ENCODE assay signal across 29 mouse cellular contexts in genomic region chr7:129673776-129674175, GRCm38 (mm10).
A peak's percentile ranks its signal among the peaks of the same experiment; 100 is the strongest.
DNase-seq lines count a peak whose midpoint lies in the region; ATAC-seq and TF ChIP-seq lines count a peak whose summit lies in the region.
"Had no signal": no experiment of that assay in that cellular context is flagged by ENCODE, and none has a peak within 500 bp of the region (broad histone marks: within the 10 kb centered on the region; RNA-seq: fewer than 3 reads in every experiment).

No protein-coding gene starts in this region.

- no peak for TF ChIP-seq CTCF in midbrain, postnatal 0 days (IDR thresholded peaks at IDR 0.05)

- no peak overlapping the region for H3K9ac ChIP-seq in forebrain, embryonic 16.5 days (replicated peaks; ENCODE audit: low read depth, low read length)
- H3K9ac ChIP-seq in lung, embryonic 15.5 days = no peak overlapping the region
- no peak overlapping the region for H3K9ac ChIP-seq in midbrain, postnatal 0 days (replicated peaks; ENCODE audit: low read length, poor library complexity, severe bottlenecking)
- no peak overlapping the region for H3K9ac ChIP-seq in midbrain, embryonic 13.5 days (replicated peaks)
- H3K9ac ChIP-seq: embryonic facial prominence, embryonic 15.5 days; heart, embryonic 15.5 days; hindbrain, embryonic 15.5 days; intestine, embryonic 15.5 days; limb, embryonic 12.5 days; liver, embryonic 15.5 days; neural tube, embryonic 13.5 days had no signal

- H3K27ac ChIP-seq in forebrain, embryonic 16.5 days (ENCODE audit: low read length) = no peak overlapping the region
- H3K27ac ChIP-seq in forebrain, embryonic 10.5 days = no peak overlapping the region
- H3K27ac ChIP-seq in lung, embryonic 15.5 days = peak overlapping the region; percentile 83
- H3K27ac ChIP-seq in midbrain, postnatal 0 days (ENCODE audit: low read depth, low read length) = no peak overlapping the region
- no peak overlapping the region for H3K27ac ChIP-seq in midbrain, embryonic 13.5 days
- H3K27ac ChIP-seq: embryonic facial prominence, embryonic 10.5 days; embryonic facial prominence, embryonic 15.5 days; heart, embryonic 10.5 days; heart, embryonic 15.5 days; hindbrain, embryonic 15.5 days; intestine, embryonic 15.5 days; layer of hippocampus, adult 2 months; left cerebral cortex, adult 2 months; limb, embryonic 12.5 days; liver, embryonic 15.5 days; neural tube, embryonic 13.5 days had no signal

- H3K4me2 ChIP-seq in forebrain, embryonic 16.5 days (ENCODE audit: low read length) = peak overlapping the region; percentile 13
- H3K4me2 ChIP-seq in lung, embryonic 15.5 days = no peak overlapping the region
- no peak overlapping the region for H3K4me2 ChIP-seq in midbrain, postnatal 0 days (ENCODE audit: low read depth, low read length, poor library complexity, severe bottlenecking)
- H3K4me2 ChIP-seq in midbrain, embryonic 13.5 days (replicated peaks) = no peak overlapping the region
- H3K4me2 ChIP-seq: embryonic facial prominence, embryonic 15.5 days; heart, embryonic 15.5 days; hindbrain, embryonic 15.5 days; intestine, embryonic 15.5 days; limb, embryonic 12.5 days; liver, embryonic 15.5 days; neural tube, embryonic 13.5 days had no signal

- no peak for ATAC-seq in forebrain, embryonic 16.5 days
- no peak for ATAC-seq in lung, embryonic 15.5 days (ENCODE audit: borderline replicate concordance, extremely low read depth, low FRiP score, low TSS enrichment)
- ATAC-seq in midbrain, postnatal 0 days (ENCODE audit: low FRiP score) = no peak
- ATAC-seq in midbrain, embryonic 13.5 days = no peak
- ATAC-seq: CD4-positive, CD25-positive, alpha-beta regulatory T cell, adult 4 months; intestine, embryonic 15.5 days had no signal

- no peaks in the 10 kb centered on the region for H3K9me3 ChIP-seq in forebrain, embryonic 16.5 days (ENCODE audit: control insufficient read depth, low read length)
- no peaks in the 10 kb centered on the region for H3K9me3 ChIP-seq in forebrain, embryonic 10.5 days
- no peaks in the 10 kb centered on the region for H3K9me3 ChIP-seq in lung, embryonic 15.5 days
- no peaks in the 10 kb centered on the region for H3K9me3 ChIP-seq in midbrain, postnatal 0 days (ENCODE audit: low read length)
- H3K9me3 ChIP-seq in midbrain, embryonic 13.5 days = no peaks in the 10 kb centered on the region
- H3K9me3 ChIP-seq: embryonic facial prominence, embryonic 10.5 days; embryonic facial prominence, embryonic 15.5 days; heart, embryonic 10.5 days; heart, embryonic 15.5 days; hindbrain, embryonic 15.5 days; intestine, embryonic 15.5 days; limb, embryonic 12.5 days; liver, embryonic 15.5 days; neural tube, embryonic 13.5 days had no signal

- no peak overlapping the region for H3K4me3 ChIP-seq in forebrain, embryonic 16.5 days (replicated peaks; ENCODE audit: low read length)
- no peak overlapping the region for H3K4me3 ChIP-seq in forebrain, embryonic 10.5 days
- no peak overlapping the region for H3K4me3 ChIP-seq in lung, embryonic 15.5 days
- H3K4me3 ChIP-seq in midbrain, postnatal 0 days (ENCODE audit: low read depth, low read length) = no peak overlapping the region
- H3K4me3 ChIP-seq in midbrain, embryonic 13.5 days (replicated peaks) = no peak overlapping the region
- H3K4me3 ChIP-seq: embryonic facial prominence, embryonic 10.5 days; embryonic facial prominence, embryonic 15.5 days; heart, embryonic 10.5 days; heart, embryonic 15.5 days; hindbrain, embryonic 15.5 days; intestine, embryonic 15.5 days; layer of hippocampus, adult 2 months; left cerebral cortex, adult 2 months; limb, embryonic 12.5 days; liver, embryonic 15.5 days; megakaryocyte, embryonic 14.5 days; neural tube, embryonic 13.5 days had no signal

- peaks cover 10% of the 10 kb centered on the region for H3K4me1 ChIP-seq in forebrain, embryonic 16.5 days (replicated peaks; ENCODE audit: control insufficient read depth, insufficient read depth, low read length)
- peaks cover 16% of the 10 kb centered on the region; the same call in 1 of the 2 replicates for H3K4me1 ChIP-seq in forebrain, embryonic 10.5 days
- peaks cover 36% of the 10 kb centered on the region for H3K4me1 ChIP-seq in lung, embryonic 15.5 days
- H3K4me1 ChIP-seq in midbrain, postnatal 0 days (ENCODE audit: insufficient read depth, low read length) = no peaks in the 10 kb centered on the region
- peaks cover 10% of the 10 kb centered on the region; the same call in 1 of the 2 replicates for H3K4me1 ChIP-seq in midbrain, embryonic 13.5 days (replicated peaks)
- H3K4me1 ChIP-seq: embryonic facial prominence, embryonic 15.5 days; heart, embryonic 15.5 days; liver, embryonic 15.5 days; megakaryocyte, embryonic 14.5 days had no signal

- H3K36me3 ChIP-seq in forebrain, embryonic 16.5 days (ENCODE audit: control insufficient read depth, insufficient read depth) = no peaks in the 10 kb centered on the region
- H3K36me3 ChIP-seq in forebrain, embryonic 10.5 days (replicated peaks) = no peaks in the 10 kb centered on the region
- no peaks in the 10 kb centered on the region for H3K36me3 ChIP-seq in lung, embryonic 15.5 days
- no peaks in the 10 kb centered on the region for H3K36me3 ChIP-seq in midbrain, postnatal 0 days (ENCODE audit: insufficient read depth, low read length)
- no peaks in the 10 kb centered on the region for H3K36me3 ChIP-seq in midbrain, embryonic 13.5 days
- H3K36me3 ChIP-seq: embryonic facial prominence, embryonic 10.5 days; embryonic facial prominence, embryonic 15.5 days; heart, embryonic 10.5 days; heart, embryonic 15.5 days; hindbrain, embryonic 15.5 days; intestine, embryonic 15.5 days; limb, embryonic 12.5 days; liver, embryonic 15.5 days; neural tube, embryonic 13.5 days had no signal

- no peaks in the 10 kb centered on the region for H3K27me3 ChIP-seq in forebrain, embryonic 16.5 days (replicated peaks; ENCODE audit: control insufficient read depth, insufficient read depth, low read length)
- peaks cover 15% of the 10 kb centered on the region; the same call in 1 of the 2 replicates for H3K27me3 ChIP-seq in forebrain, embryonic 10.5 days (ENCODE audit: poor library complexity, severe bottlenecking)
- H3K27me3 ChIP-seq in lung, embryonic 15.5 days = no peaks in the 10 kb centered on the region
- H3K27me3 ChIP-seq in midbrain, postnatal 0 days (ENCODE audit: insufficient read depth, low read length) = no peaks in the 10 kb centered on the region
- H3K27me3 ChIP-seq in midbrain, embryonic 13.5 days = 0 out of 2 replicates have a peak, but pooled peaks cover 8% of the 10 kb centered on the region
- H3K27me3 ChIP-seq: embryonic facial prominence, embryonic 15.5 days; heart, embryonic 15.5 days; hindbrain, embryonic 15.5 days; intestine, embryonic 15.5 days; liver, embryonic 15.5 days; megakaryocyte, embryonic 14.5 days had no signal

- WGBS in forebrain, embryonic 16.5 days = 18% methylated on average over 9 of the region's 9 CpGs
- WGBS in forebrain, embryonic 10.5 days = 81% methylated on average over 9 of the region's 9 CpGs
- 76% methylated on average over 9 of the region's 9 CpGs for WGBS in lung, embryonic 15.5 days
- WGBS in midbrain, postnatal 0 days = 48% methylated on average over 9 of the region's 9 CpGs
- WGBS in midbrain, embryonic 13.5 days = 35% methylated on average over 9 of the region's 9 CpGs

- DNase-seq in forebrain, embryonic 10.5 days (ENCODE audit: extremely low spot score, low spot score) = no peak
- no peak for DNase-seq in lung, postnatal 4 days
- DNase-seq in midbrain, postnatal 0 days (ENCODE audit: low spot score) = peak; percentile 32
- no peak for DNase-seq in cerebellum, postnatal 14 days
- DNase-seq: adrenal gland, postnatal 25 days; cerebellum, postnatal 25 days; gastrocnemius, postnatal 25 days; heart, adult 11 months; kidney, adult 2 months; kidney, postnatal 36 days; lung, postnatal 36 days; right cerebral cortex, postnatal 4 days; thymus, postnatal 4 days had no signal
